Mouse (Mus musculus) hindbrain, postnatal 0 days (tissue): ENCODE results near the gene Rab40c. TPM values are rescaled to one million over a fixed set of nuclear protein-coding genes. Genes with fewer than 3 reads are reported as not detected.
A peak's percentile ranks its signal among the peaks of the same experiment; 100 is the strongest.

Experiments
- ATAC-seq: fragments of 200-750 bp; cut with Nextera tagmentation; 2 replicates; pipeline ENCODE4 v1.8.0; 2017; ENCODE audit warnings: mild to moderate bottlenecking, moderate TSS enrichment, moderate library complexity
- DNase-seq: peaks from one replicate; pipeline ENCODE4 v3.0.0-alpha.2; 2015; ENCODE audit warnings: low spot score
- H3K27ac ChIP-seq: fragments of 300-500 bp; sonication (generic); 2 replicates; pipeline ENCODE4 v1.5.1; 2014; ENCODE audit warnings: mild to moderate bottlenecking
- H3K27me3 ChIP-seq: fragments of 300-500 bp; sonication (generic); 2 replicates; pipeline ENCODE4 v1.6.1; 2014; ENCODE audit warnings: low read length, mixed read lengths; ENCODE audit not compliant: insufficient read depth
- H3K36me3 ChIP-seq: fragments of 300-500 bp; sonication (generic); 2 replicates; pipeline ENCODE4 v1.6.1; 2014; ENCODE audit warnings: low read length, mixed read lengths; ENCODE audit not compliant: insufficient read depth
- H3K4me1 ChIP-seq: fragments of 300-500 bp; sonication (generic); 2 replicates; pipeline ENCODE4 v1.6.1; 2014; ENCODE audit warnings: antibody characterized with exemption, low read length, mixed read lengths; ENCODE audit not compliant: insufficient read depth
- H3K4me2 ChIP-seq: fragments of 300-500 bp; sonication (generic); 2 replicates; pipeline ENCODE4 v1.6.1; 2014; ENCODE audit warnings: low read depth, mild to moderate bottlenecking, low read length, moderate library complexity, mixed read lengths
- H3K4me3 ChIP-seq: fragments of 300-500 bp; sonication (generic); 2 replicates; pipeline ENCODE4 v1.5.1; 2014; ENCODE audit warnings: low read length
- H3K9ac ChIP-seq: fragments of 300-500 bp; sonication (generic); replicated peaks from 2 replicates; pipeline ENCODE4 v1.6.1; 2014; ENCODE audit warnings: mild to moderate bottlenecking, low read length, moderate library complexity, mixed read lengths
- H3K9me3 ChIP-seq: fragments of 300-500 bp; sonication (generic); 2 replicates; pipeline ENCODE4 v1.6.1; 2016; ENCODE audit warnings: low read length, mixed read lengths
- CTCF ChIP-seq: IDR thresholded peaks from 2 replicates; pipeline ENCODE4 v1.5.1; 2016; ENCODE audit warnings: antibody characterized with exemption, control low read depth, low read depth
- WGBS: fragments of 180-500 bp; shearing (Covaris S2); extraction: QIAGEN DNeasy Blood & Tissue Kit; methylation state at CpG from one replicate; pipeline ENCODE4 v1.1.7; 2014; 5-methylcytosine and 5-hydroxymethylcytosine counted together
- polyA plus RNA-seq: library from polyadenylated mRNA; unstranded; fragments of >200 nt; fragmentation: Nextera tagmentation; extraction: Ambion mirVana; gene quantifications from 2 replicates; pipeline ENCODE4 v1.2.1, GENCODE M21; 2015
- total RNA-seq: library from RNA; depleted of rRNA; stranded (reverse); fragments of >200 nt; gene quantifications from 2 replicates; pipeline ENCODE4 v1.2.3, GENCODE M21; 2014

Gene Rab40c
- total and polyA plus RNA-seq, 2 experiments from 2014 or later, result 34.7 to 39.1 TPM

DNA sequence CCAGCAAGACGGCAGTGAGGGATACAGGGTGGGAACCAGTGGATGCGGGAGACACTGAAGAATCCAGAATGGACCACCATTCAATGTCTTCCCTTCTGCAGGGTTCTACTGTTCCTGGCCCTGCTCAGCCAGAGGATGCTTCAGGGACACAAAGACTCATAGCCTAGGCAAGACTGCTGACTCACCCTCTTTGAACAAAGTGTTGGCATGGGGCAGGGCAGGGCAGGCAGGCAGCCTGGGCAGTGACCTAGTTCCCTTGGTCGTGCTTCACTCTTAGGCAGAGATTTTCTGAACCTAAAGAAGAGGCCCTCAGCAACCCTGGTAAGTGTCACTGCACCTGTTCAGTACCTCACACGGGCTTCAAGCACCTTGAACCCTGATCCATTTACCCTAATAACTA lies 7.7 kb downstream of the Rab40c start:
- no peak for ATAC-seq
- Histone ChIP-seq H3K4me2 (no peak overlapping the region), H3K4me3 (no peak overlapping the region), H3K9me3 (no peaks in the 10 kb centered on the region), H3K36me3 (no peaks in the 10 kb centered on the region), H3K9ac (no peak overlapping the region), H3K27ac (no peak overlapping the region), H3K4me1 (no peaks in the 10 kb centered on the region), H3K27me3 (no peaks in the 10 kb centered on the region)
- 78% methylated on average over 4 of the region's 4 CpGs for WGBS
- no peak for TF ChIP-seq CTCF
- no peak for DNase-seq

DNA sequence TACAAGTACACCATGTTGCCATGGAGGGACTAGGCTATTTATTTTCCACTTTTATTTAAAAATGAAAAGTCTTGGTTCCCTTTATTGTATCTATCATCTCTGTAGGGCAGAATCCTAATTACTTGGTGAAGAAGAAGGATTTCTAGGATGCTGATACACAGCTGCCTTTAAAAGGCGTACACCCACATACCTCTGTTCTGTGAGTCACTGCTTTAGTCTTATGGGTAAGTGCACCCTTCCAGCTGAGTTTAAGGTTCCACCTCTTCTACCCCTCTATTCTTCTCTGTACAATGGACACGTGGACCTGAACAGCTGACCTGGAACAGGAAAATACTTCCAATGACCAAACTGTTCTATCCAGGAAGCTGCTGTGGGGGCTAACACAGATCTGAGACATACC lies 11.9 kb downstream of the Rab40c start:
- DNase-seq (no peak), ATAC-seq (no peak)
- Histone ChIP-seq H3K4me3 (no peak overlapping the region), H3K4me1 (no peaks in the 10 kb centered on the region), H3K27me3 (no peaks in the 10 kb centered on the region), H3K27ac (no peak overlapping the region), H3K4me2 (no peak overlapping the region), H3K9ac (no peak overlapping the region), H3K36me3 (no peaks in the 10 kb centered on the region), H3K9me3 (no peaks in the 10 kb centered on the region)
- 83% methylated on average over 2 of the region's 2 CpGs for WGBS
- no peak for TF ChIP-seq CTCF

DNA sequence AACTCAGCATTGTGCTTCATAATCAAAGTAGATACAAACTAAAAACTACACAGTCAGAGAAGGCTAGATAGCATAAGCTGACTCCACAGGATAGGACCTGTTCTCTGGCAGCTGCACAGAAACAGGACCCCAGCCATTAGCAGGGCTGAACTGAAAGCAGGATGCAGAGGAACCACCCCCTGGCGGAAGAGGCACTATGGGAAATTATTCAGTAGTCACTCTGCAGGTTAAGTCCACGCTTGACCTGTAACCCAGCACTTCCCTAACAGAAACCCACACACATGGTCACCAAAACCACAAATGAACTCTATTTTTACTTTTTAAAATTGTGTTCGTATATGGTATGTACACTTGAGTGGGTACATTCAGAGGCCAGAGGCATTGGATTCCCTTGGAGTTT lies 16.5 kb downstream of the Rab40c start:
- no peak for TF ChIP-seq CTCF
- H3K4me1 ChIP-seq, result no peaks in the 10 kb centered on the region
- H3K27ac ChIP-seq, result no peak overlapping the region
- 86% methylated on average over 3 of the region's 3 CpGs for WGBS
- H3K27me3 ChIP-seq, result no peaks in the 10 kb centered on the region
- no peak for ATAC-seq
- DNase-seq, result no peak
- H3K4me3 ChIP-seq, result no peak overlapping the region
- no peaks in the 10 kb centered on the region for H3K36me3 ChIP-seq
- H3K4me2 ChIP-seq, result no peak overlapping the region
- H3K9ac ChIP-seq, result no peak overlapping the region
- no peaks in the 10 kb centered on the region for H3K9me3 ChIP-seq

DNA sequence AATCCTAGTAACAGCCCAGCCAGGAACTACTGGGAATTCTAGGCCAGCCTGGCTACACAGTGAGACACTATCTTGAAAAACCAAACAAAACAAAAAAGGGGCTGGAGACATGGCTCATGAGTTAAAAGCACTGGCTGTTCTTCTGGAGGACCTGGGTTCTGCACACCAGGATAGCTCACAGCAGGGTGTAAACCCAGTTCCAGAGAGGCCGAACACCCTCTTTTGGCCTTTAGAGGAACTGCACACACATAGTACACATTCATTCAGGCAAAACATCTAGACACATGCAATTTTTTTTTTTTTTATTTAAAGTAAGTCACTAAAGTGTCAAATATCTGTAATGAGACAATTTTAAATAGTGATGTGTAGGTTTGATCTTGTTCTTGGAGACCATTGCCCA lies 19.3 kb downstream of the Rab40c start:
- H3K4me2 ChIP-seq, result no peak overlapping the region
- TF ChIP-seq CTCF, result no peak
- no peak overlapping the region for H3K9ac ChIP-seq
- H3K4me1 ChIP-seq, result no peaks in the 10 kb centered on the region
- H3K4me3 ChIP-seq, result no peak overlapping the region
- DNase-seq (no peak), ATAC-seq (no peak)
- no peak overlapping the region for H3K27ac ChIP-seq
- no peaks in the 10 kb centered on the region for H3K9me3 ChIP-seq
- H3K36me3 ChIP-seq, result no peaks in the 10 kb centered on the region
- WGBS, result 100% methylated on average over 1 of the region's 1 CpGs
- H3K27me3 ChIP-seq, result no peaks in the 10 kb centered on the region

DNA sequence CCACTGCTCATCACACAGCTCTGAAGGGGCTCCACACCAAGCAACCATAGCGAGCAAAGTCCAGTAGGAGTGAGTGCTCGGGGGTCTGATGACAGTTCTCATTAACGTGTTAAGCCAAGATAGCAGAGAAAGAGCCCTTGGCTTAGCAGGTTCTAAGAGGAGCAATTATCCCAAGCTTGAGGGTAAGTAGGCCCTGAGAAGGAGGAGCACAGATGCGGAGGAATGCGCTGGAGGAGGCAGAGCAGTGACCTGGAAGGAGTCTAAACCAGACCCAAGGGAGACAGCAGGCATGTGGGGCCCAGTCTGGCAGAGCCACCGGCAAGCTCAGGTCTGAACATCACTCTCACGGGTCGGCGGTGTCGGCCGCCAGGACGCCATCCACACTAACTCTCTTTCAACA lies 23.6 kb downstream of the Rab40c start:
- Histone ChIP-seq H3K9ac (no peak overlapping the region), H3K4me2 (no peak overlapping the region), H3K4me1 (peaks cover 4% of the 10 kb centered on the region; the same call in 1 of the 2 replicates), H3K27ac (no peak overlapping the region), H3K27me3 (no peaks in the 10 kb centered on the region), H3K9me3 (no peaks in the 10 kb centered on the region), H3K36me3 (no peaks in the 10 kb centered on the region), H3K4me3 (no peak overlapping the region)
- no peak for DNase-seq
- no peak for TF ChIP-seq CTCF
- no peak for ATAC-seq
- WGBS, result 69% methylated on average over 12 of the region's 12 CpGs

- Histone ChIP-seq H3K27ac (no peak overlapping the region), H3K27me3 (no peaks in the 10 kb centered on the region), H3K4me1 (peaks cover 4% of the 10 kb centered on the region; the same call in 1 of the 2 replicates), H3K4me2 (no peak overlapping the region), H3K9me3 (no peaks in the 10 kb centered on the region), H3K9ac (no peak overlapping the region), H3K36me3 (peaks cover under 1% of the 10 kb centered on the region; the same call in 1 of the 2 replicates), H3K4me3 (no peak overlapping the region)
- DNase-seq (no peak), ATAC-seq (no peak)
- TF ChIP-seq CTCF, result no peak
- WGBS, result 38% methylated on average over 2 of the region's 2 CpGs
Measured at GRCm38 (mm10) chr17:25895415-25895814, 24.1 kb downstream of the Rab40c start.

DNA sequence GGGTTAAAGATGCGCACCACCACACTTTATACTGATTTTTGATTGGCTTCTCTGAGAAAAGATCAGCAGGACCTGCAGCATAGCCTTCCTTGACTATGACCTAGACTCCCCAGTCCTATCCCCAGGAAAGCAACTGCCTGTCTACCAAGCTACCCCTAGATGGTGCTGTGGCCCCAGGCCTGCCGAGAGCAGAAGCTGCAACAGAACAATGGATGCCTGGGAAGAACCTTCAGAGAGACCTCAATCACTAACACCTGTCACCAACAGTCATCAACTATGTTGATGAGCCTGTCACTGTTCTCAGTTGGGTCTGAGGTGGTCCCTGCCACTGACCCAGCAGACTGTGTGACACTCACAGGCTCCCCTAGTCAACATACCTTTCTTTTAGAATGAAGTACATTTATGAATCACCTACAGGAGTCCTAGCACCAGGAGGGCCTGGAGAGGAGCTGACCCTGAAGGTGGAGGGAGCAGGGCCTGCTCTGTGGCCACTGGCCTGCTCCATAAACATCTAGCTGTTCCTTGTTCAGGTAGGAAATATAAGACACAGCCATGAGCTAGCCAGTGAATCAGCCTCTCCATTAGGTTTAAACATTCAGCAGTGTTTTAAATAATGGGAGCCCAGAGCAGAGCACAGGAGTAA lies 25.4 kb downstream of the Rab40c start:
- TF ChIP-seq CTCF, result peak; percentile 95
- no peaks in the 10 kb centered on the region for H3K27me3 ChIP-seq
- H3K27ac ChIP-seq, result peak overlapping the region; percentile 70
- H3K9ac ChIP-seq, result no peak overlapping the region
- ATAC-seq, result peak; percentile 86
- H3K4me3 ChIP-seq, result no peak overlapping the region
- WGBS, result 27% methylated on average over 2 of the region's 2 CpGs
- no peak overlapping the region for H3K4me2 ChIP-seq
- peaks cover 7% of the 10 kb centered on the region for H3K36me3 ChIP-seq
- DNase-seq, result peak; percentile 85
- peaks cover 4% of the 10 kb centered on the region; the same call in 1 of the 2 replicates for H3K4me1 ChIP-seq
- no peaks in the 10 kb centered on the region for H3K9me3 ChIP-seq
